Mouse (Mus musculus): ENCODE data around the gene Tmprss11f.
"Not testable (repeated sequence)": the region's sequence is repeated elsewhere in the genome, so short reads cannot be mapped to it uniquely, and the experiment has no call there.

DNA sequence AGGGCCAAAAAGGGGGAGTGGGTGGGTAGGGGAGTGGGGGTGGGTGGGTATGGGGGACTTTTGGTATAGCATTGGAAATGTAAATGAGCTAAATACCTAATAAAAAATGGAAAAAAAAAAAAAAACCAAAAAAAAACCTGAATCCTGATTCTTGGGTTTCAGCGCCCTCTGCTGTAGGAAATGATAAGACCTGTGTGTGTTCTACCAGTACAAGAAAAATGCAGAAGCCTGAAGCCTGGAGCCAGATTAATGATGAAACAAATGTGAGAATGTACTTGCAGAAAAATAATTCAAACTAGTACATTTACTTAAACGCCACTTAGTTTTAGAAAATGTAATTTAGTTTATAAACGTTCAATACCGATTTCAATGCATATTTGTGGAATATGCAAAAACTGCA lies 17.0 kb upstream of the Tmprss11f start:
- peak; percentile 20; the same call in 1 of the 2 replicates for TF ChIP-seq CTCF (conservative IDR thresholded peaks at IDR 0.05; ENCODE audit: insufficient read depth, insufficient read length, low read depth, low read length)
- not testable (repeated sequence) for TF ChIP-seq POLR2A (IDR thresholded peaks at IDR 0.05; ENCODE audit: low read depth, low read length)

Measured in kidney, adult 2 months (tissue).